Mouse (Mus musculus) Patski (cell line): Measurements from ENCODE around the gene Med24. TPM values are rescaled to one million over a fixed set of nuclear protein-coding genes. Genes with fewer than 3 reads are reported as not detected.

ENCODE experiments used
- ATAC-seq: fragments of 100-300 bp; one replicate; pipeline ENCODE4 v1.8.0; 2021
- CTCF ChIA-PET: fragments of 350-600 bp; sonication (Branson Sonifier 250); formaldehyde crosslinking; loops from one replicate; lab custom pipeline; 2022; ENCODE audit warnings: inconsistent platforms; lab: Charles Lee
- POLR2A ChIA-PET: fragments of 350-600 bp; sonication (Branson Sonifier 250); formaldehyde crosslinking; loops from one replicate; lab custom pipeline; 2022; ENCODE audit warnings: antibody characterized with exemption, inconsistent platforms; lab: Charles Lee
- DNase-seq: peaks from one replicate; pipeline ENCODE4 v3.0.0-alpha.2; 2011; ENCODE audit warnings: low read depth, low spot score
- H3K27me3 ChIP-seq: fragments of 371-371 bp; one replicate; pipeline ENCODE4 v1.5.1; 2021
- CTCF ChIP-seq: fragments of 100-300 bp; IDR thresholded peaks from one replicate; pipeline ENCODE4 v1.5.1; 2021
- in situ Hi-C: fragments of 300-500 bp; cut with MboI; formaldehyde crosslinking; loops from 3 replicates; pipeline ENCODE4 v1.11.1; 2018; ENCODE audit warnings: low pct_unique_long_range_greater_than_20kb, mixed read lengths
- polyA plus RNA-seq: library from polyadenylated mRNA; unstranded; gene quantifications from one replicate; pipeline ENCODE4 v1.2.3, GENCODE M21; 2021

The Med24 gene
- polyA plus RNA-seq, 1 experiment from 2014 or later: 47.2 TPM

DNA sequence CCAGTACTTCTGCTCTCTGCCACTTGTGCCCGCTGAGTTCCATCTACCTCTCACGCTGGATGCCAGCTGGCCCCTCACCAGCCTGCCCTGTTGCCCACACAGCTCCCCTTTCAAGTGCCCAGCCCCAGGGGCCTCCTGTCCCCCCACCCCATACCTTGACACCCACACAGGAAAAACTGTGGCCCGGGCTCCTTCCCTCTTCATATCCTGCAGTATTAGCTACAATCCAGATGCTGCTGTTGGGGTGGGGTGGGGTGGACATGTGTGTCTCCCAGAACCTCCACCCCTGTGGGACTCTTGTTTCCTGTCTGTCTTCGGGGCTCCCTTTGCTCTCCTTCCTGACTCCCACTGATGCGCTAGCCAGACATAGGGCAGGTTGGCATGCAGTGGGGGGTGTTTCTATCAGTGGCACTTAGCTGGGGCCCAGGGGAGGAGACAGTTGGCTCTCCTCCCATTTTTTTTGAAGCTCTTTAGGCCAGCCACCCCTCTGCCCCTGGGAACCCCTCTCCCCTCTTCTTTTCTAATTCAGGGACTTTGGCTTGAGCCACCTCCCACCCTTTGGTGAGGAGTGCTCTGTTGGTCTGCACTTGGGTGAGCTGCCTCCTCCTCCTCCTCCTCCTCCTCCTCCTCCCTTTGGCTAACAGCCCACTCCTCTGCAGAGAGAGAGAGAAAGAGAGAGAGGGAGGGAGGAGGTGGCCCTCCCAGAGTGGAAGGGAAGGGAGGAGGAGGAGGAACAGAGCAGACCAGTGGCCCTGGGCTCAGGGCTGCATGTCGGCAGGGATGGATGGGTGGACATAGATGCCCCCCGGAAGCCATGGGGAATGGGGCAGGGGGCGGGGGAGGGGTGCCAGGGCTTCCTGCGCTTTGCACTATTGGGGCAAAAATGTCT is 36.4 kb upstream of the Med24 start:
- no peak for TF ChIP-seq CTCF
- ChIA-PET POLR2A (interaction anchor here (1.0 to 1.1 kb wide), 2 partner anchors 23 to 42 kb away, joined by 3 read pairs; no protein-coding TSS in a partner anchor), CTCF (no interaction called here)
- ATAC-seq (no peak), DNase-seq (no peak)
- H3K27me3 ChIP-seq: no peaks in the 10 kb centered on the region
- in situ Hi-C loops: no loop called here

DNA sequence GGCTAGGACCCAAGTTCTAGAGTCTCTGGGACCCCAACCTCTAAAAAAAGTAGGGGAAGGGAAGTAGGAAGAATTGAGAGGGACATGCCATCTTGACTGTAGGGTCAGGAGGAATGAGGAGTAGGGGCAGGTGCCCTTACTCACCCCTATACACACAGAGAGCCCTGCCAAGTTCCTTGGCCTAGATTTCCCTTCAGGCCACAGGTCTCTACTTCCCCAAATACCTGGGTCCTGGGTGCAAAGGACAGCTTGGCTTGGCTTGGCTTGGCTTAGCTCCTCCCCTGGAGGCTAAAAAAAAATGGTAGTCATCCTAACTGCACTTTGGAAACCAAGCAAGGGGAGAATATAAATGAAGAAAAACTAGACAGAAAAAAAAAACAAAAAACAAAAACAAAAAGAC is 35.5 kb upstream of the Med24 start:
- TF ChIP-seq CTCF: no peak
- in situ Hi-C loops: no loop called here
- H3K27me3 ChIP-seq: no peaks in the 10 kb centered on the region
- POLR2A ChIA-PET: interaction anchor here (1.0 to 1.1 kb wide), 2 partner anchors 22 to 43 kb away, joined by 3 read pairs; no protein-coding TSS in a partner anchor
- CTCF ChIA-PET: no interaction called here
- DNase-seq (no peak), ATAC-seq (no peak)

- CTCF ChIA-PET: interaction anchor here (1.7 to 3.4 kb wide), 2 partner anchors 23 to 54 kb away, joined by 4 to 12 read pairs; no protein-coding TSS in a partner anchor
- DNase-seq (no peak), ATAC-seq (no peak)
- no peak for TF ChIP-seq CTCF
- in situ Hi-C loops: no loop called here
- H3K27me3 ChIP-seq: no peaks in the 10 kb centered on the region
- POLR2A ChIA-PET: interaction anchor here (1.2 kb wide), 1 partner anchor 9 kb away, joined by 4 read pairs; no protein-coding TSS in a partner anchor
Measured at GRCm38 (mm10) chr11:98764091-98764490, 34.9 kb upstream of the Med24 start.

DNA sequence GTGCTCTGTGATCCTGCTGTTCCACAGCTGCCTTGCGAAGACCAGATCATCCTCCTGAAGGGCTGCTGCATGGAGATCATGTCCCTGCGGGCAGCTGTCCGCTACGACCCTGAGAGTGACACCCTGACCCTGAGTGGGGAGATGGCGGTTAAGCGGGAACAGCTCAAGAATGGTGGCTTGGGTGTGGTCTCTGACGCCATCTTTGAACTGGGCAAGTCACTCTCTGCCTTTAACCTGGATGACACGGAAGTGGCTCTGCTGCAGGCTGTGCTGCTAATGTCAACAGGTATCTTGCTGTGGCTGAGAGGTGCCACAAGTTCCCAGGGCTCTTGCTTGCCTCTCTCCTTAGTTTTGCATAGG is 34.2 kb upstream of the Med24 start:
- ATAC-seq: no peak
- no peak for TF ChIP-seq CTCF
- ChIA-PET CTCF (interaction anchor here (1.5 to 3.4 kb wide), 3 partner anchors 24 to 53 kb away, joined by 4 to 12 read pairs (median 4); no protein-coding TSS in a partner anchor), POLR2A (interaction anchor here (1.2 kb wide), 1 partner anchor 10 kb away, joined by 4 read pairs; no protein-coding TSS in a partner anchor)
- in situ Hi-C loops: no loop called here
- H3K27me3 ChIP-seq: no peaks in the 10 kb centered on the region
- no peak for DNase-seq

- ChIA-PET POLR2A (interaction anchor here (1.2 kb wide), 1 partner anchor 10 kb away, joined by 4 read pairs; no protein-coding TSS in a partner anchor), CTCF (interaction anchor here (0.8 to 3.4 kb wide), 6 partner anchors 21 to 57 kb away, joined by 3 to 12 read pairs (median 4); no protein-coding TSS in a partner anchor)
- TF ChIP-seq CTCF: no peak
- in situ Hi-C loops: no loop called here
- H3K27me3 ChIP-seq: no peaks in the 10 kb centered on the region
- ATAC-seq (no peak), DNase-seq (no peak)
Measured at GRCm38 (mm10) chr11:98762756-98763501, 33.7 kb upstream of the Med24 start.

GRCm38 (mm10) chr11:98761939-98762338 is 32.7 kb upstream of the Med24 start:
- no peak for TF ChIP-seq CTCF
- no peak for ATAC-seq
- DNase-seq: no peak
- CTCF ChIA-PET: interaction anchor here (1.1 to 3.4 kb wide), 6 partner anchors 8 to 44 kb away, joined by 3 to 12 read pairs (median 4); no protein-coding TSS in a partner anchor
- in situ Hi-C loops: no loop called here
- POLR2A ChIA-PET: no interaction called here
- no peaks in the 10 kb centered on the region for H3K27me3 ChIP-seq

DNA sequence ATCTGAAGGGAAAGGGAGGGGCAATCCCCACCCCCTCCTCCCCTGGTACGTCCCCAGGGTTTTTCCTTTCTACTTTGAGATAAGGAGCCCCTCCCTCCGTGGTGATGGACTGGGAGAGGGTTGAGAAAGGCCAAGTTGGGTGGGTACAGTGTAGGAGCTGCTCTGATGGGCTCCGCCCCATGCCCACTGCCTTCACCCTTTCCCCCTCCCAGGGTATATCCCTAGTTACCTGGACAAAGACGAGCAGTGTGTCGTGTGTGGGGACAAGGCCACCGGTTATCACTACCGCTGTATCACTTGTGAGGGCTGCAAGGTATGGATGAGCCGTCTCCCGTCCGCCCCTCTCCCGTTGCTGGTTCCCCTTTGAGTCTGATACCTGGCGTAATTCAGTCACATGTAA is 27.5 kb upstream of the Med24 start:
- ChIA-PET POLR2A (interaction anchor here (0.6 kb wide), 1 partner anchor 24 kb away, joined by 5 read pairs; no protein-coding TSS in a partner anchor), CTCF (interaction anchor here (1.6 kb wide), 1 partner anchor 29 kb away, joined by 4 read pairs; no protein-coding TSS in a partner anchor)

DNA sequence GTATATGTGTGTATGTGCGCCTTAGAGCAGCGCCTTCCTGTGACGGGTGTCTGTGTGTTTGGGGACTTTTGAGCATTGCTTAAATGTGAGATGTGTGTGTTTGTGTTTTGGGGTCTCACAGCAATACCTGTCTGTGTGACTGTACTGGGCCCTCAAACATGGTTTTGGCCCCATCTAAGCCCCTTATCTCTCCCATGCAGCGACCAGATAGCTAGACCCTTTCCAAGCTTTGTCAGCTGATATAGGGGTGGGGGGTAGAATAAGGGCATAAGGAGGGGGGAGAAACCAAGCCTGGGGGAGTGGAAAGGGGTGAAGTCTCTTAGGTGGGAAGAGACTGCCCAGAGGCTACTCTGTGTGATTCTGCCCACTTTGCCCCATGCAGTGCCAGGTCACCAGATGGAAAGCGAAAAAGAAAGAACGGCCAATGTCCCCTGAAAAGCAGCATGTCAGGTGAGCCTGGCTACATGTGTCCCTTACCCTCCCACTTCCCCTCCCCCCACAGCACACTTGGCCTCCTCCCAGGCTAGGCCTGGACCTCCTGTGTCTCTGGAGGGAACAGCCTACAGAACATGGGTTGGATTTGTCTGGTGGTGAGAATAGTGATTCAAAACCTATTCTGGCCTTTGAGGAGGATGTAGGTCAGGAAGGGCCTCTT is 26.6 kb upstream of the Med24 start:
- CTCF ChIA-PET: interaction anchor here (1.6 kb wide), 1 partner anchor 30 kb away, joined by 4 read pairs; no protein-coding TSS in a partner anchor
- POLR2A ChIA-PET: interaction anchor here (0.6 kb wide), 1 partner anchor 23 kb away, joined by 5 read pairs; no protein-coding TSS in a partner anchor
- in situ Hi-C loops: no loop called here
- H3K27me3 ChIP-seq: no peaks in the 10 kb centered on the region
- no peak for ATAC-seq
- no peak for TF ChIP-seq CTCF
- no peak for DNase-seq

More for the DNA sequence above, 27.5 kb upstream of the Med24 start:
- no peaks in the 10 kb centered on the region for H3K27me3 ChIP-seq
- ATAC-seq: no peak
- no peak for TF ChIP-seq CTCF
- DNase-seq: no peak
- in situ Hi-C loops: no loop called here

DNA sequence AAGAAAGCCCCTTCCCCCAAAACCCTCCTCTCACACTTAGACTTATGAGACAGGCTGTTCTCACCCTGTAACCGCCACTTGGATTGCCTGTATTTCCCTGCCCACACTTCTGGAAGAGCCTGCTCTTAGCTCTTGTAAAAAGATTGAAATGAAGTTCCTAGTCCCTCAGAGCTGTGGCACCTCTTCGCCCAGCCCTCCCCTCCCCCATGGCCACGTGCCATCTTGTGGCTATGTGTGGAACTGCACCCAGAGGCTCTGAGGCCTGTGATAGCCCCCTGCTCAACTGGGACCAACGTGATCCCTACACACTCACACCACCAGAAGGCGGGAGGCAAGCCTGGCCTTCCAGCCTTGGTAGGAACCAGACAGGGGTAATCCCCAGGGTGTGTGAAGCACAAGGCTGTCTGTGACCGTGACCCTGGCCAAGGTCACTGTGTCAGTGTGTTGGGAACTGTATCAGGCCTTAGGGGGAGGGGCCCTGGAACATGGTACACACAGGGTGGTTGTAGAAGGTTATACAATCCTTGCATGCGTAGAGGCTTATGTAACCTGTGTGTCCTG is 25.5 kb upstream of the Med24 start:
- CTCF ChIA-PET: interaction anchor here (1.0 to 2.5 kb wide), 4 partner anchors 12 to 32 kb away, joined by 4 to 17 read pairs (median 8); no protein-coding TSS in a partner anchor
- no peak for DNase-seq

More for the DNA sequence above, 25.5 kb upstream of the Med24 start:
- H3K27me3 ChIP-seq: no peaks in the 10 kb centered on the region
- ATAC-seq: no peak
- POLR2A ChIA-PET: interaction anchor here (1.3 kb wide), 1 partner anchor 13 kb away, joined by 4 read pairs; no protein-coding TSS in a partner anchor
- in situ Hi-C loops: no loop called here
- peak; percentile 93 for TF ChIP-seq CTCF
